Mouse (Mus musculus): ENCODE data around the gene Lamb1. TPM values are rescaled to one million over a fixed set of nuclear protein-coding genes. Genes with fewer than 3 reads are reported as not detected.

Gene Lamb1
- total RNA-seq, 4 experiments from 2014 or later: 44.0 to 51.1 (median 48.7) TPM

GRCm38 (mm10) chr12:31314310-31314709, 49.3 kb downstream of the Lamb1 start:
- no peak for DNase-seq (ENCODE audit: low spot score)

- DNase-seq (ENCODE audit: low spot score): no peak
Observed at GRCm38 (mm10) chr12:31315961-31316360, 50.9 kb downstream of the Lamb1 start.

GRCm38 (mm10) chr12:31317670-31318408, 52.8 kb downstream of the Lamb1 start:
- DNase-seq (ENCODE audit: low spot score): no peak

- no peak for DNase-seq (ENCODE audit: low spot score)
Observed at GRCm38 (mm10) chr12:31318409-31318963, 53.5 kb downstream of the Lamb1 start.

GRCm38 (mm10) chr12:31320817-31321216, 55.8 kb downstream of the Lamb1 start:
- no peak for DNase-seq (ENCODE audit: low spot score)

GRCm38 (mm10) chr12:31321532-31321931, 56.5 kb downstream of the Lamb1 start:
- no peak for DNase-seq (ENCODE audit: low spot score)

- no peak for DNase-seq (ENCODE audit: low spot score)
Observed at GRCm38 (mm10) chr12:31323136-31323695, 58.2 kb downstream of the Lamb1 start.

GRCm38 (mm10) chr12:31327139-31327538, 62.1 kb downstream of the Lamb1 start:
- DNase-seq (ENCODE audit: low spot score): no peak

GRCm38 (mm10) chr12:31333261-31333660, 68.2 kb downstream of the Lamb1 start:
- DNase-seq (ENCODE audit: low spot score): no peak

- DNase-seq (ENCODE audit: low spot score): no peak
Observed at GRCm38 (mm10) chr12:31350191-31350943, 85.3 kb downstream of the Lamb1 start.

GRCm38 (mm10) chr12:31350944-31351928, 86.2 kb downstream of the Lamb1 start, which contains the start of gene Dld:
TSS of gene Dld (minus strand) at chr12:31351453.
- DNase-seq (ENCODE audit: low spot score): peak; percentile 98

GRCm38 (mm10) chr12:31366428-31366827, 101.4 kb downstream of the Lamb1 start:
- DNase-seq (ENCODE audit: low spot score): no peak

GRCm38 (mm10) chr12:31367721-31368120, 102.7 kb downstream of the Lamb1 start:
- DNase-seq (ENCODE audit: low spot score): no peak

- DNase-seq (ENCODE audit: low spot score): no peak
Observed at GRCm38 (mm10) chr12:31369118-31369517, 104.1 kb downstream of the Lamb1 start.

GRCm38 (mm10) chr12:31369656-31370055, 104.6 kb downstream of the Lamb1 start:
- DNase-seq (ENCODE audit: low spot score): no peak

- DNase-seq (ENCODE audit: low spot score): peak; percentile 74
Observed at GRCm38 (mm10) chr12:31374603-31375282, 109.7 kb downstream of the Lamb1 start.

GRCm38 (mm10) chr12:31375283-31375615, 110.2 kb downstream of the Lamb1 start:
- DNase-seq (ENCODE audit: low spot score): no peak

GRCm38 (mm10) chr12:31376326-31376950, 111.4 kb downstream of the Lamb1 start:
- no peak for DNase-seq (ENCODE audit: low spot score)

GRCm38 (mm10) chr12:31377241-31377640, 112.2 kb downstream of the Lamb1 start:
- DNase-seq (ENCODE audit: low spot score): no peak

All from heart, adult 8-10 months (tissue).